Mouse (Mus musculus) bone marrow macrophage, adult 2 months (primary cell): ENCODE data around the gene Map7.

Experiments used
- CTCF ChIP-seq: IDR thresholded peaks from 2 replicates; pipeline ENCODE4 v1.5.1; 2012; ENCODE audit warnings: low read depth, mild to moderate bottlenecking, low read length, moderate library complexity
- POLR2A ChIP-seq: IDR thresholded peaks from 2 replicates; pipeline ENCODE4 v1.6.1; 2012; ENCODE audit warnings: mild to moderate bottlenecking, low read depth, low read length, borderline replicate concordance

DNA sequence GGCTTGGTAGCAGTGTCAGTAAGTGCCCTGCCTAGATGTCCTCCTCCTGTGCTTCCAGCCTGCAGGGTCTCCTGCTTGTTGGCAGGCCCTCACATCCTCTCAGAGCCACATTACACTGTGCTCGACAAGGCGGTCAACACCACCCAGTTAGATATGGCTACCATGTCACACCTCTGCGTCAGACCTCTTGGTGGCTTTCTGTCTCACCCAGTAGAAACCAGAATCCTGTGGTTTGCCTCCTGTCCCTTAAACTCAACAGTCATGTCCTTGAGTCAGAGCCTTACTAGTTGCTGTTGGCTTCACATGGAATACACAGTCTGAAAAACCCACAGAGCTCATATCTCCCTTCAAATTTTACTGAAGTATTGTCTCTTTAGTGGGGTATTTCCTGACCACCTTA lies 87.4 kb downstream of the Map7 start:
- no peak for TF ChIP-seq POLR2A
- no peak for TF ChIP-seq CTCF
